Mouse (Mus musculus): ENCODE data around the gene Smarcd1. TPM values are rescaled to one million over a fixed set of nuclear protein-coding genes. Genes with fewer than 3 reads are reported as not detected.

Smarcd1 gene
- polyA plus RNA-seq, 1 experiment = 23.8 TPM

- Histone ChIP-seq H3K4me1 (ENCODE audit: control insufficient read depth, insufficient read depth, insufficient read length, low read length) (peaks cover 25% of the 10 kb centered on the region), H3K27ac (ENCODE audit: insufficient read depth, low read depth, low read length) (peak overlapping the region; percentile 93), H3K4me3 (ENCODE audit: low read depth, low read length) (no peak overlapping the region), H3K36me3 (ENCODE audit: control insufficient read depth, insufficient read depth, low read length) (peaks cover 37% of the 10 kb centered on the region), H3K27me3 (ENCODE audit: control insufficient read depth, insufficient read depth, low read length) (no peaks in the 10 kb centered on the region)
- 30% methylated on average over 13 of the region's 13 CpGs for WGBS
- TF ChIP-seq POLR2A (IDR thresholded peaks at IDR 0.05; ENCODE audit: low read depth, low read length) = no peak
- TF ChIP-seq CTCF (IDR thresholded peaks at IDR 0.05; ENCODE audit: extremely low read depth, insufficient read length, insufficient replicate concordance, low read depth, low read length) = no peak
Measured at GRCm38 (mm10) chr15:99715361-99715865, 13.5 kb downstream of the Smarcd1 start.

GRCm38 (mm10) chr15:99715982-99716746 lies 14.2 kb downstream of the Smarcd1 start:
- TF ChIP-seq CTCF (IDR thresholded peaks at IDR 0.05; ENCODE audit: extremely low read depth, insufficient read length, insufficient replicate concordance, low read depth, low read length) (no peak), POLR2A (IDR thresholded peaks at IDR 0.05; ENCODE audit: low read depth, low read length) (no peak)
- Histone ChIP-seq H3K36me3 (ENCODE audit: control insufficient read depth, insufficient read depth, low read length) (peaks cover 37% of the 10 kb centered on the region), H3K4me1 (ENCODE audit: control insufficient read depth, insufficient read depth, insufficient read length, low read length) (peaks cover 25% of the 10 kb centered on the region), H3K4me3 (ENCODE audit: low read depth, low read length) (peak overlapping the region; percentile 20; the same call in 1 of the 2 replicates), H3K27me3 (ENCODE audit: control insufficient read depth, insufficient read depth, low read length) (no peaks in the 10 kb centered on the region), H3K27ac (ENCODE audit: insufficient read depth, low read depth, low read length) (peak overlapping the region; percentile 93)
- 28% methylated on average over 11 of the region's 11 CpGs for WGBS

GRCm38 (mm10) chr15:99716814-99717213 lies 14.9 kb downstream of the Smarcd1 start:
- 80% methylated on average over 12 of the region's 12 CpGs for WGBS
- peak overlapping the region; percentile 12; the same call in 1 of the 2 replicates for H3K4me3 ChIP-seq (ENCODE audit: low read depth, low read length)
- H3K4me1 ChIP-seq (ENCODE audit: control insufficient read depth, insufficient read depth, insufficient read length, low read length) = peaks cover 26% of the 10 kb centered on the region
- TF ChIP-seq CTCF (IDR thresholded peaks at IDR 0.05; ENCODE audit: extremely low read depth, insufficient read length, insufficient replicate concordance, low read depth, low read length) = no peak
- TF ChIP-seq POLR2A (IDR thresholded peaks at IDR 0.05; ENCODE audit: low read depth, low read length) = no peak
- H3K27me3 ChIP-seq (ENCODE audit: control insufficient read depth, insufficient read depth, low read length) = no peaks in the 10 kb centered on the region
- peaks cover 35% of the 10 kb centered on the region for H3K36me3 ChIP-seq (ENCODE audit: control insufficient read depth, insufficient read depth, low read length)
- H3K27ac ChIP-seq (ENCODE audit: insufficient read depth, low read depth, low read length) = peak overlapping the region; percentile 93; the same call in 1 of the 2 replicates

- WGBS = 20% methylated on average over 26 of the region's 26 CpGs
- H3K27ac ChIP-seq (ENCODE audit: insufficient read depth, low read depth, low read length) = peak within 1 kb of the TSS; percentile 93
- no peak for TF ChIP-seq CTCF (IDR thresholded peaks at IDR 0.05; ENCODE audit: extremely low read depth, insufficient read length, insufficient replicate concordance, low read depth, low read length)
- TF ChIP-seq POLR2A (IDR thresholded peaks at IDR 0.05; ENCODE audit: low read depth, low read length) = peak; percentile 95
- H3K27me3 ChIP-seq (ENCODE audit: control insufficient read depth, insufficient read depth, low read length) = no peaks in the 10 kb centered on the region
- peak within 1 kb of the TSS; percentile 92 for H3K4me3 ChIP-seq (ENCODE audit: low read depth, low read length)
- H3K36me3 ChIP-seq (ENCODE audit: control insufficient read depth, insufficient read depth, low read length) = peaks cover 34% of the 10 kb centered on the region
- peaks cover 27% of the 10 kb centered on the region for H3K4me1 ChIP-seq (ENCODE audit: control insufficient read depth, insufficient read depth, insufficient read length, low read length)
Measured at GRCm38 (mm10) chr15:99717386-99718334, 15.7 kb downstream of the Smarcd1 start, which contains the start of gene Gpd1. TSS of gene Gpd1 (plus strand) at chr15:99717515.

GRCm38 (mm10) chr15:99718461-99719021 lies 16.6 kb downstream of the Smarcd1 start:
- Histone ChIP-seq H3K4me1 (ENCODE audit: control insufficient read depth, insufficient read depth, insufficient read length, low read length) (peaks cover 35% of the 10 kb centered on the region), H3K4me3 (ENCODE audit: low read depth, low read length) (peak overlapping the region; percentile 92), H3K27me3 (ENCODE audit: control insufficient read depth, insufficient read depth, low read length) (no peaks in the 10 kb centered on the region), H3K36me3 (ENCODE audit: control insufficient read depth, insufficient read depth, low read length) (peaks cover 37% of the 10 kb centered on the region), H3K27ac (ENCODE audit: insufficient read depth, low read depth, low read length) (peak overlapping the region; percentile 90)
- TF ChIP-seq POLR2A (IDR thresholded peaks at IDR 0.05; ENCODE audit: low read depth, low read length) (no peak), CTCF (IDR thresholded peaks at IDR 0.05; ENCODE audit: extremely low read depth, insufficient read length, insufficient replicate concordance, low read depth, low read length) (no peak)
- 34% methylated on average over 9 of the region's 9 CpGs for WGBS

GRCm38 (mm10) chr15:99719865-99720264 lies 17.9 kb downstream of the Smarcd1 start:
- Histone ChIP-seq H3K27me3 (ENCODE audit: control insufficient read depth, insufficient read depth, low read length) (no peaks in the 10 kb centered on the region), H3K4me3 (ENCODE audit: low read depth, low read length) (peak overlapping the region; percentile 20; the same call in 1 of the 2 replicates), H3K27ac (ENCODE audit: insufficient read depth, low read depth, low read length) (0 out of 2 replicates have a peak overlapping the region, but pooled peaks have one; percentile 21), H3K4me1 (ENCODE audit: control insufficient read depth, insufficient read depth, insufficient read length, low read length) (peaks cover 47% of the 10 kb centered on the region), H3K36me3 (ENCODE audit: control insufficient read depth, insufficient read depth, low read length) (peaks cover 36% of the 10 kb centered on the region)
- 66% methylated on average over 8 of the region's 8 CpGs for WGBS
- no peak for TF ChIP-seq POLR2A (IDR thresholded peaks at IDR 0.05; ENCODE audit: low read depth, low read length)
- TF ChIP-seq CTCF (IDR thresholded peaks at IDR 0.05; ENCODE audit: extremely low read depth, insufficient read length, insufficient replicate concordance, low read depth, low read length) = no peak

All from small intestine, adult 2 months (tissue).